Mouse (Mus musculus): ENCODE measurements around the gene Olfr279.

The Olfr279 gene

DNA sequence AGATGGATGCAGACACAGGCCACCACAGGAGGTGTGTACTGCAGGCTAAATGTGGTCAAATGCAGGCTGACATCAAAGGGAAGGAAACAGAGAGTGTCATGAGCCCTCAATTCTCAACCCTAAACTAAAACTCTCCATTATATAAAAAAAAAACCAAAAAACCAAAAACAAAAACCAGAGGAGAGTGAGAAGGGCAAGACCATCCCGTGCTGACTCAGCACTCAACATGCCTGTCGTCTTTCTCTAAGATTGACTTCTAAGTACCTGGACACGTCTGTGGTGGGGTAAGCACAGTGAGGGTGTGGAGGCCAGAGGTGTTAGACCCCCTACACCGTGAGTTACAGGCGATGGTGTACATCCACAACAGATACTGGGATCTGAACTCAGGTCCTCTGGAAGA lies 54.6 kb downstream of the Olfr279 start:
- no peak for DNase-seq (ENCODE audit: low read depth)

Measured in c-Kit-positive CD71-positive TER-119-negative erythroid progenitor cells, embryonic 14.5 days (primary cell).